Mouse (Mus musculus) liver, adult 2 months (tissue): ENCODE data around the gene Pik3c2b.

Experiments
- CTCF ChIP-seq: fragments of 200-500 bp; IDR thresholded peaks from 2 replicates; pipeline ENCODE4 v1.5.1; 2011; ENCODE audit warnings: low read depth, low read length, control low read depth
- POLR2A ChIP-seq: fragments of 200-500 bp; IDR thresholded peaks from 2 replicates; pipeline ENCODE4 v1.6.1; 2011; ENCODE audit warnings: low read length, control low read depth; ENCODE audit not compliant: insufficient read depth; ENCODE audit errors: extremely low read depth

DNA sequence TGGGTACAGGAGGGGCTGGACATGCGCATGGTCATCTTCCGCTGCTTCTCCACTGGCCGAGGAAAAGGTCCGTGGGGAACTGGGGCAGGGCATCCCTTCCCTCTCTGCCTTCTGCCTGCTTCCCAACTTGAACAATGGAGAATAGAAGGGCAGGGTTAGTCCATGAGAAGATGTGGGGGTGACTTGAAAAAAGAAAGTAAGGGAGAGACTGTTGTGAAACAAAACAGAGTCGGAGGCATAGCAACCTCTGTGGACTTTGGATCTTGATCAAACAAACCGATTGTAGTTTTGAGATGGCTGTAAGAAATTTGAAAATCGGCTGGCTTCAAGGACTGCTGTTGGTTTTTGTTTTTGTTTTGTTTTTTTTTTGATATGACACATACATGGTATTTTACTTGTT lies 48.3 kb downstream of the Pik3c2b start:
- TF ChIP-seq POLR2A = no peak
- TF ChIP-seq CTCF = no peak
